Mouse (Mus musculus): ENCODE measurements at regions not wholly inside any gene's neighbourhood (a gene's known extent, or its start where the extent isn't known, plus 50 kb on each side); places are given as distances from the start of the nearest gene placed in this dataset.

DNA sequence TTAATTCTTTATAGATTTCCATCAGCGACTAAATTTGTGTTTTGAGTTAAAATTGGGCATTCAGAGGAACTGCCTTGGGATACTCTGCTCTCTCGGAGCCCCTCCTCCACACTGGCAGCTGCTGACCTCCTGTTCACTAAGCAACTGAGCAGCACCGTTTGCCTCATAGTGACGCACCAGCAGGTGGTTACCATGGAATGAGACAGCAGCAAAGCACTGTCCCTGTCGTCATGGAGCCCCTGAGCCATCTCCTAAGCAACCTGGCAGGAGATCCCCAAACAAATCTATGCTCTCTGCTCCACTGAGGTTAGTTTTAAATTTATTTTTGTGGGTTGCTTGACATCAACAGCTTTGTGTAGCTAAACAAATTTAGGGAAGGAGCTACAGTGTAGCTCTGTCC is 451.0 kb downstream of the 1810013L24Rik start:
- TF ChIP-seq CTCF (IDR thresholded peaks at IDR 0.05) (no peak), POLR2A (IDR thresholded peaks at IDR 0.05; ENCODE audit: insufficient read depth, low read depth, low read length) (no peak)
